Mouse (Mus musculus): Measurements from ENCODE around the gene Hmgxb4.
"Not testable (repeated sequence)": the region's sequence is repeated elsewhere in the genome, so short reads cannot be mapped to it uniquely, and the experiment has no call there.

The Hmgxb4 gene

GRCm38 (mm10) chr8:74993081-74993474 is at the start of gene Hmgxb4:
Gene Hmgxb4, plus strand, starts transcription at chr8:74993356.
- no peak for DNase-seq (ENCODE audit: low read depth)

GRCm38 (mm10) chr8:74949445-74949844 is 43.7 kb upstream of the Hmgxb4 start:
- no peak for DNase-seq (ENCODE audit: low read depth)

GRCm38 (mm10) chr8:74963983-74964382 is 29.2 kb upstream of the Hmgxb4 start:
- no peak for DNase-seq (ENCODE audit: low read depth)

GRCm38 (mm10) chr8:74970286-74970685 is 22.9 kb upstream of the Hmgxb4 start:
- not testable (repeated sequence) for DNase-seq (ENCODE audit: low read depth)

GRCm38 (mm10) chr8:74971636-74972035 is 21.5 kb upstream of the Hmgxb4 start:
- DNase-seq (ENCODE audit: low read depth) = no peak

GRCm38 (mm10) chr8:74972322-74972883 is 20.8 kb upstream of the Hmgxb4 start:
- no peak for DNase-seq (ENCODE audit: low read depth)

- DNase-seq (ENCODE audit: low read depth) = no peak
These were observed 19.9 kb upstream of the Hmgxb4 start for GRCm38 (mm10) chr8:74973121-74973869.

- no peak for DNase-seq (ENCODE audit: low read depth)
These were observed 19.3 kb upstream of the Hmgxb4 start for GRCm38 (mm10) chr8:74973904-74974303.

GRCm38 (mm10) chr8:74977427-74977826 is 15.7 kb upstream of the Hmgxb4 start:
- DNase-seq (ENCODE audit: low read depth) = peak; percentile 23

GRCm38 (mm10) chr8:74980060-74980710 is 13.0 kb upstream of the Hmgxb4 start:
- peak; percentile 7 for DNase-seq (ENCODE audit: low read depth)

GRCm38 (mm10) chr8:74980711-74981062 is 12.5 kb upstream of the Hmgxb4 start:
- peak; percentile 78 for DNase-seq (ENCODE audit: low read depth)

- DNase-seq (ENCODE audit: low read depth) = peak; percentile 38
These were observed 11.3 kb upstream of the Hmgxb4 start for GRCm38 (mm10) chr8:74981809-74982208.

GRCm38 (mm10) chr8:74987436-74987835 is 5.7 kb upstream of the Hmgxb4 start:
- no peak for DNase-seq (ENCODE audit: low read depth)

GRCm38 (mm10) chr8:74990021-74990420 is 3.1 kb upstream of the Hmgxb4 start:
- DNase-seq (ENCODE audit: low read depth) = no peak

- DNase-seq (ENCODE audit: low read depth) = peak; percentile 92
These were observed 607 bp downstream of the Hmgxb4 start for GRCm38 (mm10) chr8:74993475-74994451.

GRCm38 (mm10) chr8:74994540-74994939 is 1.4 kb downstream of the Hmgxb4 start:
- peak; percentile 32 for DNase-seq (ENCODE audit: low read depth)

- no peak for DNase-seq (ENCODE audit: low read depth)
These were observed 7.3 kb downstream of the Hmgxb4 start for GRCm38 (mm10) chr8:75000431-75000830.

- DNase-seq (ENCODE audit: low read depth) = no peak
These were observed 15.7 kb downstream of the Hmgxb4 start for GRCm38 (mm10) chr8:75008826-75009225.

GRCm38 (mm10) chr8:75013557-75013956 is 20.4 kb downstream of the Hmgxb4 start:
- no peak for DNase-seq (ENCODE audit: low read depth)

GRCm38 (mm10) chr8:75013964-75014363 is 20.8 kb downstream of the Hmgxb4 start:
- DNase-seq (ENCODE audit: low read depth) = no peak

- DNase-seq (ENCODE audit: low read depth) = no peak
These were observed 22.8 kb downstream of the Hmgxb4 start for GRCm38 (mm10) chr8:75015981-75016380.

- DNase-seq (ENCODE audit: low read depth) = no peak
These were observed 23.3 kb downstream of the Hmgxb4 start for GRCm38 (mm10) chr8:75016422-75016821.
